Mouse (Mus musculus) CD8-positive naive resting alpha-beta T cell, adult 57 days (primary cell): Measurements from ENCODE around the gene Gm14410. TPM values are rescaled to one million over a fixed set of nuclear protein-coding genes. Genes with fewer than 3 reads are reported as not detected.

ENCODE experiments used
- total RNA-seq: library from RNA; stranded (reverse); gene quantifications from one replicate; pipeline ENCODE4 v1.2.4, GENCODE M21; 2023

The Gm14410 gene
- 2.9 TPM for total RNA-seq

DNA sequence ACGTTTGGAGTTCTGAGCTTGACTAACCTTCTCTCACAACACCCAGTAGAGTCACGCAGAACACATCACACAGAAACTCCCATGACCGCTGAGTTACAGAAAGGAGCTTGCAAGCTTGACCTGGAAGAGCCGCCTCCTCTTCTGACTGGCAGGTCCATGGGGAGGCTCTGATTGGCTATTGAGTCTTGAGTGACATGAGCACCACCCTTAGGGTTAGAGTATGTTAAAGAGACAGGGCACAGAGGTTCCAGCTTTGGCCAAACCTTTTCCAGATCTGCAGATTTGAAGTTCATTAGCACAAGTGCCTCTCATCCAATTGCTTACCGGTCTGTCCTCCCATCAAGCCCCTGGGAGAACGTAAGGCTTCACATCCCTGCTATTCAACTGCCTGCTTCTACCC, at the start of gene Gm14410:
Gm14410 (minus strand) TSS at position 81 of the 400 bp plus-strand sequence.

Other genes with a start within 250 kb of the Gm14410 start
- gene Gm14419, start 205.5 kb downstream of the Gm14410 start, total RNA-seq, result 1.8 TPM
- not detected for gene Gm14401, start 132.1 kb downstream of the Gm14410 start, total RNA-seq
- not detected for gene Gm14409, start 60.6 kb upstream of the Gm14410 start, total RNA-seq
- gene Gm14412, start 117.9 kb upstream of the Gm14410 start, total RNA-seq, result not detected
- gene Gm14418, start 191.9 kb upstream of the Gm14410 start, total RNA-seq, result 1.1 TPM